Mouse (Mus musculus) cerebellum, adult (tissue): ENCODE measurements at regions not wholly inside any gene's neighbourhood (a gene's known extent, or its start where the extent isn't known, plus 50 kb on each side); places are given as distances from the start of the nearest gene placed in this dataset.

Source experiments
- ATAC-seq: cut with Nextera tagmentation; 2 replicates; pipeline ENCODE4 v1.9.2; 2017; ENCODE audit warnings: mild to moderate bottlenecking, moderate library complexity, mixed read lengths; ENCODE audit not compliant: insufficient number of reproducible peaks, low FRiP score, low TSS enrichment

DNA sequence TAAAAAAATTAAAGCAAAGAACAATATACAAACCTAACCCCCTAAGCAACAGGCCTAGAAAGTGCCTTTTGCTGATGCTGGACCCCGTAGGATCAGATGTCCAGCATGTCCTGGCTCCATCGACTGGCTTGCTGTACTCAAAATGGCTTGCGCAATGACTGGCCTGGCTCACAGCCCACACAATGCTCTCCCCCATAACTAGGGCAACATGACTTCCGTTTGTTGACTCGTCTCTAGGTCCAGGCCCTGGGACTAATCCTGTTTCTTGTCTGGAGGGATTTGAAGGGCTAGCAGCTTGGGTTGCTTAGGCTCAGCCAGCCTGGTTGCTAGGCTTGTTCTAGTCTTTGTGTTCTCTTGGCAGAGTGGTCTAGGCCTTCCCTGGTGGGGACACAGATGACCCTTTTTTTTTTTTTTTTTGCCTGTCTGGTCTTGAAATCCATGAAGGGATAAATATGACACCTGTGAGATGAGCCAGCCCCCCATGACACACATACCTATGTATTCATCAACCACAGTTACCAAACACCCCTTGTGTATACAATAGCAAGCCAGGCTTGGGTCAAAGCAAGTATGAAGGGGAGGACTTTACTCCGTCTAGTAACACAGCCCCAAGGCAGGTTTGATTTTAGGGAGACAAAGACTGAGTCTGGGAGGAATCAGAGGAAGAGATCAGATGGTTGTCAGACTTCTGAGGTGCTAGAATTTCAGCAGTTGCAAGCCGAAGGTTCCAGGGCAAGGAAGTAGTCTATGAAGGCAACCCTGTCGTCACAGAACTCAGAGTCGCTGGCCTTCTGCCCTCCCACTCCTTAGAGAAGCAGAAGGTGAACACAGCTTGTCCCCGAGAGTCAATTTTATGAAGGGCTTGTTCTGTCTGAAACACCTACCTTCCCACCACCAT is 120.0 kb upstream of the Hes1 start:
- ATAC-seq = no peak

DNA sequence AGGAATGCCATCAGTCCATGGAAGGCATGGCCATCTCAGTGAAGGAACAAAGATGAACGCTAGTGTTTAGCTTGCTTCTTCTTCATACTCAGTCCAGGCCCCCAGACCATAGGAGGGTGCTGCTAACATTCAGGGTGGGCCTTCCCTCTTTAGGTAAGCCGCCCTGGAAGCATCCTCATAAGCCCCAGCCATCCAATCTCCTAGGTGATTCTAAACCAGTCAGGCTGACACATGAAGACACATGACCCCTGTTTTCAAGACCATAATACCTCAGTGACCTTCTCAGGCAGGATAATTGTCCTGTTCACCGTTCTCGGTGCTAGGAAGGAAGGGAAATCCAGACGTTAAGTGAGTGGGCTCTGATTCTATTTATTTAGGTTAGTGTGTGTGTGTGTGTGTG is 119.2 kb upstream of the Hes1 start:
- ATAC-seq = no peak

- ATAC-seq = no peak
These were observed 118.8 kb upstream of the Hes1 start for GRCm38 (mm10) chr16:29945376-29945890.

DNA sequence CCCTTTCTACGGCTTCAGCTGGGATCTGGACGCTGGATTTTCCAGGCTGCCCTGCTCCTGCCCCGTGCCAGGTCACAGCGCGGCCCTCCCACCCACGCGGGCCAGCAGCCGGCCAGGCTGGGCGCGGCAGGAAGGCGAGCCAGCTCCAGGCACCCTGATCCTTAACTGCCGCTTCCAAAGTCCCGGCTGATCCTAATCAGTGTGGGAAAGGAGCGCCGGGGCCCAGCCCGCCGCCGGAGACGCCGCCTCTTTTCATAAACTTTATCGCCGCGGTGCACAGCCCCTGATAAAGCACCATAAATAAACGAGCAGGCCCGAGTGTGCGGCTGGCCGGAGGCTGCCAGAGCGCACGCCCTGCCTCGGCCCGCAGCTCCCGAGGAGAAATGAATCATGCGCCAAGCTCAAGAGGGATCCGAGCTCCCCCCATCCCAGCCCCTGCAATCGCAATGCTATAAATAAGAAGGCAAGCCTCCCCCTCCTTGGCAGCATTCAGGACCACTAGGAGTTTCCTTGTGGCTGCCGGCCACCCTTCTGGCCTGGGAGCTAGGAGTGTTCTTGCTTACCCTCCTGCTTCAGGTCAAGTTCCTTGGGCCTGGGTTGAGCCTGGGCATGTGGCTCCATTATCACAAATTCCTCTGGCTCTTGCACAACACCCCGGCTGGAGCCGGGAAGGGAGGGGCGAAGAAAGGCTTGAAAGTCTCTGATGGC is 118.1 kb upstream of the Hes1 start:
- ATAC-seq = peak; percentile 69

- ATAC-seq = no peak
These were observed 117.2 kb upstream of the Hes1 start for GRCm38 (mm10) chr16:29946966-29947365.

- no peak for ATAC-seq
These were observed 116.5 kb upstream of the Hes1 start for GRCm38 (mm10) chr16:29947670-29948069.

GRCm38 (mm10) chr16:29950136-29950535 is 114.0 kb upstream of the Hes1 start:
- no peak for ATAC-seq

- no peak for ATAC-seq
These were observed 113.4 kb upstream of the Hes1 start for GRCm38 (mm10) chr16:29950791-29951190.

DNA sequence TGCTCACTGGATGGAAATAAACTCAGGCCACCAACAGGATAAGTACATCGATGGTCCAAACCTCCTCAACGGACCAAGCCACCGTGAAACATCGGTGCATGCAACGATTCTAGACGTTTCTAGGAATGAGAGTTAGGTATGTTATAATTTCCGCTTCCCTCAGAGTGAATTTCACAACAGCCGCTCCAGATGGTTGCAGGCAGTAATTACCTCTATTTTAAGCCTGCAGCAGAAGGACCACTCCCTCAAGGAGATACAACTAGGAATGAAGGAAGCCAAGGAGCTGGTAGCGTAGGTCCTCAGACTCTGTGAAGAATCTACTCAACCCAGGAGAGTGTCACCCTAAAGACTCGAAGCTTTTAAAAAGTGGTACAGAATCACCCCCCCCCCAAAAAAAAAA is 109.5 kb upstream of the Hes1 start:
- ATAC-seq = no peak

DNA sequence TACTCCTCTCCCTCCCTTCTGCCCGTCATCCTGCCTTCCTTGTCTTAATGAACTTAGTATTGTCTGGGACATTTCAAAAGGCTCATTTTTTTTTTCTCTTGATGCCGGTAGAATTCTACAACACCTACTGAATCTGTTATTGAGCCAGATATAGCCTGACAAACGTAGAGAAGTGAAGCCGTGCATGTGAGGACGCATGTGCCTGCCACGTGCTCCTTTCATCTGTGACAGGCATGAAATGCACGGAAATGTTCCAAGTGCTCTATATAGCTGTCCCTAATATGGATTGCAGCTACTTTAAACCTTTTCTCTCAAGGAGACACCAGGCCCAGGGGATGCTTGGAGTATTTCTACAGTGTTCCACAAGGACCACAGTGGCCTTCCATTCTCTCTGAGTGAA is 107.3 kb upstream of the Hes1 start:
- ATAC-seq = no peak

DNA sequence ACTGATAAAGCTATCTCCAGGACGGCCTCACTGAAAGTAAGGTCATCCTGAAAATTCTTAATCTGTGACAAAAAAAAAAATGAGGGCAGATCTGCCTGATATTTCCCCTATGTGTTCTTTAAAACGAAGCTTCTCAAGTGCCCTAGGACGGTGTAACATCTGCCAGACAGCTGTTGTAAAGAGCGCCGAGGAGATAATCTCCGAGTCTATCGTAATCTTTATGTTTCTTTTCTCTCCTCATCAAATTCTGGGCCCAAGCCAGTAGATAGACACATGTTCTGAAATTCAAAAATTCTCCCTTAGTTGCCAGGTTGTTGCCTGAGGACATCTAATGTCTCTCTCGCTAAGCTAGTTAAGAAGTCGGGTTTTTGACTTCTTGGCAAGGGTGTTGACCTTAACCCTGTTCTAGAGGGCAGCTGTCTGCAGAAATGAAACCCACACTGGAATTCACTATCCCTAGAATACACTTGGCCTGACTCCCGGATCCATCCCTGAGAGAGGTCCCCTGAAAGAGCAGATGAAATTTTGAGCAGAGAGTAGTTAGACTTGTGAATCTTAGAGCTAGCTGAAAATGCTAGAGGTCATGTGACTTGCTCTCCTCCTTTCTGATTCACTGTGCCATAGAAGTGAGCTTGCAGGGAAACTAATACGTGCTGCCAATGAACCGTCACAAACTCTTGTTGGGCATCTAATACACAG is 104.1 kb upstream of the Hes1 start:
- no peak for ATAC-seq

DNA sequence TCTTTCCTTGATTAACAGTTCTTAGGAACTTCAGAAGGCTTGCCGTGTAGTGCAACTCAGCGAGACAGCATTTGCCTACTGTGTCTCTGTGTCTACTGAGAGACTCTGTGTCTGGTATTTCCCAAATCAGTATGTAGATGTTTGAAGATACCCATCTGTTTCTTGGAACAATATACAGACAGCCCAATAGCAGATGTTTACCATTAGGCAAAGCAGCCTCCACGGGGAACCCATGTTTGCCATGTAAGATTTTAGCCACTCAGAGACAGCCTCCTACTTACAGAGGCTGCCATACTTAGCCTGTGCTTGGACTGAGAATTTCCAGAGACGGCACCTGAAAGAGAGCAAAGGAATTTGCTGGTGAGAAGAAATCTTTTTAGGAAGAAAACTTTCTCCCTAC is 100.9 kb upstream of the Hes1 start:
- ATAC-seq = no peak

- ATAC-seq = no peak
These were observed 99.6 kb upstream of the Hes1 start for GRCm38 (mm10) chr16:29964563-29964962.

DNA sequence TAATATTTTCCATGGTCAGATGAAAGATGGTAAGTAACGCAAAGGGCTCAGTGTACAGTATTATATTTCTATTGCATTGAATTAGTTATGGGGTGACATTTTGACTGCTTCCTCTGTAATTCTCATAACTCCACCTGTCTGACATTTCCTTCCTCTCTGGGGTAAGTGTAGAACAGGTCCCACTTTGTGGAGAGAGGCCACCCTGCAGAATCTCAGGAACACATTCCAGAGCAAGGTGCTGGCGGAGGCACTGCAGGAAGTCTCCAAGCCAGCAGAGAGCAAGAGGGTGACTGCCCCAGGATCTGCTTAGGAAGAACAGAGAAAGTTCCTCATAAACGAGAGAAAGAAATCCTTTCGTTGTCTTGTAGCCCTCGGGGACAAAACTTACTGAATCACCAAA is 95.4 kb upstream of the Hes1 start:
- no peak for ATAC-seq

DNA sequence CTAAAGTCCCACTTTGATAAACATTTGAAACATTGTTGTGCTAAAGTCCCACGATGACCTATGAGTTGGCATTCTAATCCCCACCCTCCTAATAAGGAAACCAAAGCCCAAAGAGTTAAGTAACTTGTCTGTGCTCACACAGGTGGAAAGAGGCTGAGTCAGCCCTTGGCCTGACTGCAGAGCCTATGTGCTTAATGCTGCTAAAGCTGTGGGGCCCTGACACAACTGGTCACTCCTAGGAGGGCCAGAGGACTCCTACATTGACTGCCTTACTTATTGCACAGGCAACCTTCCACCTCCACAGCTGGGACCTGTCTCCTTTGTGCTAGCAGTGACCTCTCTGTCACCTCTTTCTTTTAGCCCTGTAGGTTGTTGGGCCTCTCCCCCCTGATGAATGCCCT is 91.4 kb upstream of the Hes1 start:
- ATAC-seq = no peak

DNA sequence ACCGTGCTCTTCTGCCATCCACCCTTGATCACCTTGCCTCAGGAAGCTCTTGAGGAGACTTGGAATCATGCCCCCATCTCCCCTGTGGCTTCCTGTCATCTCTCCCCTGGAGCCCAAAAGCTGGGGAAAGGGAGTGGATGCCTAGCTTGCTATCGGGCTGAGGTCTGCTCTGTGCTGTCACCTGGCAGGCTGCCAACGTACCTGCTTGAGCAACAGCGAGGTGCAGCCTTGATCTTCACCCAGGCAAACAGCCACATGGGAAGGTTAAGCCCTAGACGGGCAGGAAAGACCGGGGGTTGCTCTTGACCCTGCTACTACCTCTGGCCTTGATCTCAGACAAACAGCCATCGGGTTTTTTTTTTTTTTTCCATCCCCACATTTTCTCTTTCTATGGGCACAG is 90.9 kb upstream of the Hes1 start:
- no peak; the same call in 1 of the 2 replicates for ATAC-seq

- ATAC-seq = no peak
These were observed 88.4 kb upstream of the Hes1 start for GRCm38 (mm10) chr16:29975800-29976199.

DNA sequence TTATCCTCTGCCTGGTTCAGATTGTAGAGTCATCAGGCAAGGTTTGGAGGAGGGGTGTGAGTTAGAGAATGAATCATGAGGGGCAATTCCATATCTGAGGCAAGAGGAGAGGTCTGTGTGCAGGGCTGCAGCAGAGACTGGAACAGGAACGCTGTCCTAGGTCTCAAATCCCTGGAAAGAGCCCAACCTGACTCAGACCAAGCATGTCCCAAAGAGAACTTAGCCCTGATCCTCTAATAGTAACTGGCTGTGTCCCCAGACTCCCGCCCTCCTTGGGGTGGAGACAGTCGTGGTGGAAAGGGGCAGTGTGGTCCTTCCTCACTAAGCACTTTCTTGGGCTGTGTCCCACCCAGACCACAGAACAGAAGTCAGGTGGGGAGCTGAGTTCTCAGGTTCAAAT is 87.2 kb upstream of the Hes1 start:
- ATAC-seq = no peak

DNA sequence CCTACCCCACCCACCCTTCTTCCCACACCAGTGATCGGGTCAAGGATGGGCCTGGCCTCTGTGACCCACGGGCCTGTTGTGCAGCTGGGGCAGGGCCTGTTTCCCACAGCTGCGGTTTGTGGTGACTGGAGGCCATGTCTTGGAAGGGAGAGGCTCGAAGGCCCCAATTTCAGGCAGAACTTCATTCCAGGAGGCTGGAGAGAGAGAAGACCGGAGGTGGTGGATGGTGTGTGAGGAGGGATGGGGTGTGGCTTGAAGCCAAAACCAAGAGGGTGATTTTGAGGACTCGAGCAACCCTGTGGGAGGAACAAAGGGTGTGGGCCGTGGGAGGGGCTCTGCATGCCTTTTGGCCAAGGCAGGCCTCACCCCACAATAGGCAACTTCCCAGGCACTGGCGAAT is 86.5 kb upstream of the Hes1 start:
- no peak for ATAC-seq

DNA sequence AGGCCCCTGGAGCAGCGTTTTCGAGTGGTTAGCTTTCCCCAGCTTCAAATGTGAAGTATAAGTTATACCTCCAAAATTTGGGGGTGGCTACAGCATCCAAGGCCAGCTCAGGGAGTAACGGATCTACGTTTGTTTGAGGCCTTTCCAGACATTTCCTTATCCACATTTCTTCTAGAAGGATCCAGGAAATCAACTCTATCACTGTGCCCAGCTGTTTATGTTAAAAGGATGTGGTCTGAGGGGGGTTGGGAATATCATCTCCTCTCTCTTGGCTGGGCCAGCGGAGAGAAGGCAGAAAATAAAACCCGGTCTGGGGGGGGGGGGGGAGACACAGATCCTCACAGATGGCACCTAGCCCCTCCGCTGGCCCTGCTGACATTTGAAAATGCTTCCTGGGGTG is 85.1 kb upstream of the Hes1 start:
- no peak for ATAC-seq

- no peak for ATAC-seq
These were observed 82.6 kb upstream of the Hes1 start for GRCm38 (mm10) chr16:29981543-29981942.
